Mouse (Mus musculus) midbrain, embryonic 12.5 days (tissue): Measurements from ENCODE around the gene Fen1. TPM values are rescaled to one million over a fixed set of nuclear protein-coding genes. Genes with fewer than 3 reads are reported as not detected.

Source experiments
- ATAC-seq: fragments of 200-750 bp; cut with Nextera tagmentation; 2 replicates; pipeline ENCODE4 v1.8.0; 2017; ENCODE audit warnings: low read depth, moderate TSS enrichment, moderate library complexity; ENCODE audit not compliant: low FRiP score
- H3K27ac ChIP-seq: fragments of 300-500 bp; sonication (generic); replicated peaks from 2 replicates; pipeline ENCODE4 v1.5.1; 2016; ENCODE audit warnings: mild to moderate bottlenecking
- H3K27me3 ChIP-seq: fragments of 300-500 bp; sonication (generic); 2 replicates; pipeline ENCODE4 v1.6.1; 2016; ENCODE audit warnings: mild to moderate bottlenecking
- H3K36me3 ChIP-seq: fragments of 300-500 bp; sonication (generic); 2 replicates; pipeline ENCODE4 v1.6.1; 2016
- H3K4me1 ChIP-seq: fragments of 300-500 bp; sonication (generic); 2 replicates; pipeline ENCODE4 v1.6.1; 2016
- H3K4me2 ChIP-seq: fragments of 300-500 bp; sonication (generic); replicated peaks from 2 replicates; pipeline ENCODE4 v1.6.1; 2016; ENCODE audit warnings: mild to moderate bottlenecking, moderate library complexity
- H3K4me3 ChIP-seq: fragments of 300-500 bp; sonication (generic); 2 replicates; pipeline ENCODE4 v1.5.1; 2016; ENCODE audit warnings: mild to moderate bottlenecking
- H3K9ac ChIP-seq: fragments of 300-500 bp; sonication (generic); replicated peaks from 2 replicates; pipeline ENCODE4 v1.6.1; 2016; ENCODE audit warnings: mild to moderate bottlenecking, moderate library complexity
- H3K9me3 ChIP-seq: fragments of 300-500 bp; sonication (generic); 2 replicates; pipeline ENCODE4 v1.6.1; 2016; ENCODE audit warnings: mild to moderate bottlenecking
- WGBS: fragments of 180-500 bp; shearing (Covaris S2); methylation state at CpG from one replicate; pipeline ENCODE4 v1.1.7; 2016; 5-methylcytosine and 5-hydroxymethylcytosine counted together
- polyA plus RNA-seq: library from polyadenylated mRNA; unstranded; fragments of >200 nt; fragmentation: Nextera tagmentation; extraction: Ambion mirVana; gene quantifications from 2 replicates; pipeline ENCODE4 v1.2.1, GENCODE M21; 2016

The Fen1 gene
- polyA plus RNA-seq, 1 experiment from 2014 or later = 98.9 TPM

GRCm38 (mm10) chr19:10208851-10209250 is 4.9 kb upstream of the Fen1 start:
- H3K4me2 ChIP-seq = no peak overlapping the region
- no peak for ATAC-seq
- peaks cover 54% of the 10 kb centered on the region for H3K36me3 ChIP-seq
- peaks cover 9% of the 10 kb centered on the region; the same call in 1 of the 2 replicates for H3K4me1 ChIP-seq
- H3K9ac ChIP-seq = no peak overlapping the region
- no peaks in the 10 kb centered on the region for H3K9me3 ChIP-seq
- 86% methylated on average over 3 of the region's 3 CpGs for WGBS
- H3K4me3 ChIP-seq = no peak overlapping the region
- no peak overlapping the region for H3K27ac ChIP-seq
- no peaks in the 10 kb centered on the region for H3K27me3 ChIP-seq

GRCm38 (mm10) chr19:10205051-10205450 is 1.1 kb upstream of the Fen1 start:
- H3K27me3 ChIP-seq = no peaks in the 10 kb centered on the region
- peaks cover 56% of the 10 kb centered on the region for H3K36me3 ChIP-seq
- H3K27ac ChIP-seq = no peak overlapping the region
- H3K4me1 ChIP-seq = peaks cover 18% of the 10 kb centered on the region
- no peak for ATAC-seq
- H3K9me3 ChIP-seq = no peaks in the 10 kb centered on the region
- peak overlapping the region; percentile 93 for H3K4me2 ChIP-seq
- H3K9ac ChIP-seq = no peak overlapping the region
- 76% methylated on average over 6 of the region's 6 CpGs for WGBS
- peak overlapping the region; percentile 89 for H3K4me3 ChIP-seq

GRCm38 (mm10) chr19:10204616-10205001 is 640 bp upstream of the Fen1 start:
- Histone ChIP-seq H3K4me1 (peaks cover 18% of the 10 kb centered on the region), H3K9me3 (no peaks in the 10 kb centered on the region), H3K4me2 (peak overlapping the region; percentile 93), H3K36me3 (peaks cover 56% of the 10 kb centered on the region), H3K27me3 (no peaks in the 10 kb centered on the region), H3K4me3 (peak overlapping the region; percentile 89), H3K9ac (peak overlapping the region; percentile 87), H3K27ac (peak overlapping the region; percentile 76; the same call in 1 of the 2 replicates)
- ATAC-seq = peak; percentile 42
- 2% methylated on average over 5 of the region's 5 CpGs for WGBS

- Histone ChIP-seq H3K4me3 (peak overlapping the region; percentile 89), H3K9me3 (no peaks in the 10 kb centered on the region), H3K4me2 (peak overlapping the region; percentile 93), H3K27me3 (no peaks in the 10 kb centered on the region), H3K36me3 (peaks cover 49% of the 10 kb centered on the region), H3K27ac (peak overlapping the region; percentile 76), H3K4me1 (peaks cover 18% of the 10 kb centered on the region), H3K9ac (peak overlapping the region; percentile 87)
- 0 out of 2 replicates have a peak, but pooled peaks have one; percentile 2 for ATAC-seq
- 4% methylated on average over 23 of the region's 23 CpGs for WGBS
Measured at GRCm38 (mm10) chr19:10203146-10203847, 672 bp downstream of the Fen1 start.

GRCm38 (mm10) chr19:10198723-10199122 is 5.2 kb downstream of the Fen1 start:
- Histone ChIP-seq H3K36me3 (peaks cover 52% of the 10 kb centered on the region), H3K9ac (no peak overlapping the region), H3K27me3 (no peaks in the 10 kb centered on the region), H3K4me2 (no peak overlapping the region), H3K4me3 (no peak overlapping the region), H3K27ac (0 out of 2 replicates have a peak overlapping the region, but pooled peaks have one; percentile 40), H3K9me3 (no peaks in the 10 kb centered on the region), H3K4me1 (peaks cover 9% of the 10 kb centered on the region)
- WGBS = 31% methylated on average over 3 of the region's 3 CpGs
- ATAC-seq = peak; percentile 34; the same call in 1 of the 2 replicates

GRCm38 (mm10) chr19:10198286-10198685 is 5.7 kb downstream of the Fen1 start:
- H3K27ac ChIP-seq = peak overlapping the region; percentile 40; the same call in 1 of the 2 replicates
- H3K4me1 ChIP-seq = peaks cover 8% of the 10 kb centered on the region
- no peak overlapping the region for H3K9ac ChIP-seq
- 93% methylated on average over 2 of the region's 2 CpGs for WGBS
- H3K4me2 ChIP-seq = no peak overlapping the region
- no peak for ATAC-seq
- peaks cover 57% of the 10 kb centered on the region for H3K36me3 ChIP-seq
- no peaks in the 10 kb centered on the region for H3K9me3 ChIP-seq
- H3K27me3 ChIP-seq = no peaks in the 10 kb centered on the region
- H3K4me3 ChIP-seq = no peak overlapping the region

- Histone ChIP-seq H3K27ac (no peak overlapping the region), H3K4me1 (no peaks in the 10 kb centered on the region), H3K27me3 (no peaks in the 10 kb centered on the region), H3K36me3 (peaks cover 68% of the 10 kb centered on the region), H3K9me3 (no peaks in the 10 kb centered on the region), H3K4me3 (no peak overlapping the region), H3K4me2 (no peak overlapping the region), H3K9ac (no peak overlapping the region)
- WGBS = 91% methylated on average over 4 of the region's 4 CpGs
- no peak for ATAC-seq
Measured at GRCm38 (mm10) chr19:10197130-10197529, 6.8 kb downstream of the Fen1 start.

- ATAC-seq = no peak
- WGBS = 83% methylated on average over 5 of the region's 5 CpGs
Measured at GRCm38 (mm10) chr19:10195252-10195651, 8.7 kb downstream of the Fen1 start.

GRCm38 (mm10) chr19:10194337-10194736 is 9.6 kb downstream of the Fen1 start:
- 91% methylated on average over 11 of the region's 11 CpGs for WGBS
- no peak for ATAC-seq
- Histone ChIP-seq H3K27ac (no peak overlapping the region), H3K9me3 (no peaks in the 10 kb centered on the region), H3K4me1 (no peaks in the 10 kb centered on the region), H3K27me3 (no peaks in the 10 kb centered on the region), H3K4me3 (no peak overlapping the region), H3K4me2 (no peak overlapping the region), H3K9ac (no peak overlapping the region), H3K36me3 (peaks cover 70% of the 10 kb centered on the region)

More at GRCm38 (mm10) chr19:10195252-10195651, 8.7 kb downstream of the Fen1 start:
- Histone ChIP-seq H3K36me3 (peaks cover 70% of the 10 kb centered on the region), H3K27me3 (no peaks in the 10 kb centered on the region), H3K27ac (no peak overlapping the region), H3K4me3 (no peak overlapping the region), H3K4me2 (no peak overlapping the region), H3K4me1 (no peaks in the 10 kb centered on the region), H3K9me3 (no peaks in the 10 kb centered on the region), H3K9ac (no peak overlapping the region)

GRCm38 (mm10) chr19:10191326-10191725 is 12.6 kb downstream of the Fen1 start:
- H3K36me3 ChIP-seq = peaks cover 96% of the 10 kb centered on the region
- ATAC-seq = no peak

GRCm38 (mm10) chr19:10190796-10191195 is 13.2 kb downstream of the Fen1 start:
- H3K36me3 ChIP-seq = peaks cover 96% of the 10 kb centered on the region
- ATAC-seq = no peak
- 55% methylated on average over 2 of the region's 2 CpGs for WGBS
- no peaks in the 10 kb centered on the region for H3K27me3 ChIP-seq
- H3K4me1 ChIP-seq = 0 out of 2 replicates have a peak, but pooled peaks cover 10% of the 10 kb centered on the region
- H3K4me3 ChIP-seq = no peak overlapping the region
- no peak overlapping the region for H3K9ac ChIP-seq
- no peaks in the 10 kb centered on the region for H3K9me3 ChIP-seq
- H3K4me2 ChIP-seq = no peak overlapping the region
- no peak overlapping the region for H3K27ac ChIP-seq

More at GRCm38 (mm10) chr19:10191326-10191725, 12.6 kb downstream of the Fen1 start:
- Histone ChIP-seq H3K4me3 (no peak overlapping the region), H3K4me2 (no peak overlapping the region), H3K4me1 (0 out of 2 replicates have a peak, but pooled peaks cover 5% of the 10 kb centered on the region), H3K27ac (no peak overlapping the region), H3K9me3 (no peaks in the 10 kb centered on the region), H3K27me3 (no peaks in the 10 kb centered on the region), H3K9ac (no peak overlapping the region)
- WGBS = 80% methylated on average over 7 of the region's 7 CpGs

- Histone ChIP-seq H3K36me3 (peaks cover 96% of the 10 kb centered on the region), H3K4me2 (no peak overlapping the region), H3K27me3 (no peaks in the 10 kb centered on the region), H3K9ac (no peak overlapping the region), H3K9me3 (no peaks in the 10 kb centered on the region), H3K27ac (no peak overlapping the region), H3K4me3 (no peak overlapping the region), H3K4me1 (peaks cover 19% of the 10 kb centered on the region)
- 94% methylated on average over 8 of the region's 8 CpGs for WGBS
- no peak for ATAC-seq
Measured at GRCm38 (mm10) chr19:10189940-10190339, 14.0 kb downstream of the Fen1 start.
